In genomic region chr14:46971802-46972201, GRCm38 (mm10) we compare ENCODE assay signal across 27 mouse cellular contexts.
"Had no signal": no experiment of that assay in that cellular context is flagged by ENCODE, and none has a peak within 500 bp of the region (broad histone marks: within the 10 kb centered on the region; RNA-seq: fewer than 3 reads in every experiment).

No protein-coding gene starts in this region.

- H3K36me3 ChIP-seq: heart, embryonic 15.5 days; hindbrain, embryonic 10.5 days; hindbrain, embryonic 12.5 days; hindbrain, embryonic 13.5 days; hindbrain, embryonic 15.5 days; intestine, embryonic 15.5 days; kidney, embryonic 15.5 days had no signal

- H3K27me3 ChIP-seq: heart, embryonic 12.5 days; heart, embryonic 13.5 days; heart, embryonic 15.5 days; hindbrain, embryonic 12.5 days; hindbrain, embryonic 13.5 days; hindbrain, embryonic 15.5 days; intestine, embryonic 15.5 days; kidney, embryonic 15.5 days had no signal

- H3K4me3 ChIP-seq: heart, embryonic 12.5 days; heart, embryonic 13.5 days; heart, embryonic 15.5 days; hindbrain, embryonic 10.5 days; hindbrain, embryonic 12.5 days; hindbrain, embryonic 13.5 days; hindbrain, embryonic 15.5 days; intestine, embryonic 15.5 days; kidney, embryonic 15.5 days; layer of hippocampus, adult 2 months; left cerebral cortex, adult 2 months had no signal

- DNase-seq: heart, postnatal 10 days; heart, postnatal 14 days; heart, postnatal 36 days; heart, postnatal 4 days; kidney, adult 11 months; kidney, adult 18-20 months; kidney, adult 2 months; kidney, adult 8-10 months; kidney, adult 9 months; kidney, postnatal 10 days; kidney, postnatal 14 days; kidney, postnatal 25 days; kidney, postnatal 36 days; kidney, postnatal 4 days; layer of hippocampus, adult 9-11 months; layer of hippocampus, postnatal 36 days had no signal
